Mouse (Mus musculus) left cerebral cortex, adult 9 months (tissue): ENCODE data around the gene Atp1a3.
"Not testable (repeated sequence)": the region's sequence is repeated elsewhere in the genome, so short reads cannot be mapped to it uniquely, and the experiment has no call there.

Experiments used
- DNase-seq, 2 experiments: peaks; one replicate each; pipeline ENCODE4 v3.0.0; 2022; ENCODE audit warnings: low spot score in 2 of 2

Atp1a3 gene

DNA sequence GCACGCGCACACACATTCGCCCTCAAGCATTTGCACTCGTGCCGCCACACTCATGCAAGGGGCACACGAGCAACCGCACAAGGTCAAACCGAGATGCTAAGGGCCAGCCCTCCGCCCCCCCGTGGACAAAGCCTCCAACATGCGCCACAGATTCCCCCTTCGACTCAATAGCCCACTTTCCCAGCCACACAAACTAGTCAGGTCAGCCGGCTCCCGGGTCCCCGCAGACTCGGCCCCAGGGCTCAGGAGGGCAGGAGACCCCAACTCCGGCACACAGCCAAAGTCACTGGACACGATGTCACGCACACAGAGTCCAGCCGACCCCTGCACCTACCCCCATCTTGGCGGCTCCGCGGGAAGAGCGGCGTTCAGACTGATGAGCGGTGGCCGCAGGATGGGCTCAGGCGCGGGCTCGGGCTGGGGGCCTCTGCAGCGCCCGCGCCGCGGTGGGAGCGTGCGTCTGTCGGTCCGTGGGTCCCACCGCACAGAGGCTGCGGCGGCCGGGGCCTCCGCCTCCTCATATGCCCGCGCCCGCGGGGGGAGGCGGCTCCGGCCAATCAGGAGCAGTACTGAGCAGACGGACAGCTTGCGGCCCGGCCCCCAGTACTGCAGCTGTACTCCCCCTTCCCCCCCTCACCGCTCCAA is at the start of gene Atp1a3:
Gene Atp1a3 (minus strand): TSS at position 538 of the 645 bp plus-strand sequence.
- peak in 1 of 2 experiments; percentile 81 for DNase-seq

DNA sequence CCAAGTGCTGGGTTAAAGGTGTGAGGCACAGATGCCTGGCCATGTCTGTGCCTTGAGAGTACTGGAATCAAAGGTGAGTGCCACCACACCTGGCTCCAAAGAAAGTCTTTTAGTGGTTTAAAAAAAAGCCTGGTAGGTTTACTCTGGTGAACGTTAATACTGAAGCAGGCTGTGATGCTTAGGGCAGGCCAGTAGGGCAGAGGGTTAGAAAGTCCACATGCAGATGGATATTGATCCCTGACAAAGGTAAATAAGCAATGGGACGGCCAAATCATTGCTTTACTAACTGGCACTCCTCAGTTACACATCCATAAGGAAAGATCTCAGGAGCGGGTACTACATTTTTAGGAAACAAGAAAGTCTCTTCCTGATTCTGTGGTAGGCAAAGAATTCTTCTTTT is 46.8 kb upstream of the Atp1a3 start:
- no peak for DNase-seq

DNA sequence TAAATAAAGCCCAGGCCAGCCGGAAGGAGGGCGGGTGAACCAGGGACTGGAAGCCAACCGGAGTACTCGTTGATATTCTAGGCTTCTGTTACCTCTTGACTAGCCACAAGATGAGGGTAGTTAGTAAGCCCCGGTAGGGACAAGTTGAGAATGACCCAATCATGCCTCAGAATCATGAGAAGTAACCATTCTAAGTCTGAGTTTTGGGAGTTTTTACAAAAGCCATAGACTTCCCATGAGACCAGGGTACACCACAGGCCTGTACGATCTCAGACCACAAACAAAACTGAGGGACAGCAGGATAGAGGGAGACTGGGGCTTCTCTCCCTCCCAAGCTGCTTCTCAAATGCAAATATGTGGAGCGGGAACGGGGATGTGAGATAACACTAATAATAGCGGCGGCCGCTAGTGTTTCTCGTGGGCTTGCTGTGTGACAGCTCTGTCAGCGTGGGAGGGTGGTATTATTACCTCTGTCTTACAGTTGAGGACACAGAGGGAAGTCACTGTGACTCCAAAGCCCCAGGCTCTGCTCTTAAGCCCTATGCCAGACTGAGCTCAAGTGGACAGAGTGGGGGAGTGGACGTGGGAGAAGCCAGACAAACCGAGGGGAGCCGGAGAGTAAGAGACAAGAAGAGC is 43.7 kb upstream of the Atp1a3 start:
- DNase-seq: peak; percentile 55 to 70

DNA sequence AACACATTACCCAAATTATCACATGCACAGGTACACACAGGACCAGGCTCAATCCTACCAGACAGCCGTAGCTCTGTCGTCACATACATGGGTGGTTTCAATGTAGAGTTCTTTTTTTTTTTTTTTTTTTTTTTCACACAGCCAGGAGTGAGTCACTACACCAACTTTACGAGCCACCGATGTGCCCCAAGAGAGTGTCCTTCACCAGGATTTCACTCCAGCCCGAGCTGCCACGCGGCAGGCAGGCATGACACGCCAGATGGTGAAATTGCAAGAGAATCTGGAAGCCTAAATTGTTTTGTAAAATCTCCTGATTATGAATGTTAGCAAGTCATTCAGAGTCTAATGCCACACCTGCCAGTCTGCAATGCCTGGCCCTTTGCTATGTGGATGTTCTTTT is 41.6 kb upstream of the Atp1a3 start:
- peak in 1 of 2 experiments; percentile 71 for DNase-seq

DNA sequence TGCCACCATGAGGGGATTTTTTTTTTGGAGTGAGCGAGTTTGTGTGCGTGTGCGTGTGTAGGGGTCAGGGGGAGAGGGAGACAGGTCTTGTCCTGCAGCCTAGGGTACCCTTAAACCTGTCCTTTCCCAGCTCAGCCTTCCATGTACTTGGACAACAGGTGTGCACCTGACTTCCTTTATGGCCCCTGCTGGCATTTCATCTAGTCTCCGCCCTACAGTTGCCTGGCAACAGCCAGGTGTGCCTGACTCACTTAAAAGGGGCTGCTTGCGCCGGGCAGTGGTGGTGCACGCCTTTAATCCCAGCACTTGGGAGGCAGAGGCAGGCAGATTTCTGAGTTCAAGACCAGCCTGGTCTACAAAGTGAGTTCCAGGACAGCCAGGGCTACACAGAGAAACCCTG is 38.8 kb upstream of the Atp1a3 start:
- not testable (repeated sequence) for DNase-seq

DNA sequence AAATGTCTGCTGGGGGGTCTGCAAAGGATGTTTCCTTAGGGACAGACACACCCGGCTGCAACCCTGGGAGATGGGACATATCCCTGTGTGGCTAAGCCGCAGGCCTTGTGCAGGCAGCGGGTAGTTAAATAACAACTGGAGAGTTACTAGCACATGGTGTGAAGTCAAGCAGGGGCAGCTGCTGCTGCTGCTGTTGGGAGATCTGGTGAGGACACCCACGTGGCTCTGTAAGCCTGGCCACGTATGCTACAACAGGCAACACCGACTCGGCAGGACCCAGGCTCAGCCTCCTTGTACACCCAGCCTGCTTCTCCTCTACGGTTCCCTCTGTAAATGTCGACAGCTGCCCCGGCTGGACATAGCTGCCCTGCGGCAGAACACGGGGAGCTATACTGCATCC is 36.2 kb upstream of the Atp1a3 start:
- DNase-seq: peak in 1 of 2 experiments; percentile 60

DNA sequence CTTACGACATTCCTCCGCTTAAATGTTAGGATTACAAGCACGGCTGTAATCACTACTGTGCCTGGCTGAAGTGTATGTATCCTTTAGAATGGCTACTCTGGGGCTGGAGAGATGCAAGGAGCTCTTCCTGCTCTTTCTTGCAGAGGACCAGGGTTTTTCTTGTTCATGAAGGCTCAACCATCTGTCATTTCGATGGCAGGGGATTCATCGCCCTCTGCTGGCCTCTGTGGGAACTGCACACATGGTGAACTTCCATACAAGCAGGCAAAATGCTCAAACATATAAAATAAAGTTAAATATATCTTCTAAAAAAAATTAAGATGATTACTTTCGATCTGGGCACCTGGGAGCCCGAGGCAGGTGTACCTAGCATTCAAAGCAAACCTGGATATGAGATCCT is 30.2 kb upstream of the Atp1a3 start:
- DNase-seq: peak in 1 of 2 experiments; percentile 86

DNA sequence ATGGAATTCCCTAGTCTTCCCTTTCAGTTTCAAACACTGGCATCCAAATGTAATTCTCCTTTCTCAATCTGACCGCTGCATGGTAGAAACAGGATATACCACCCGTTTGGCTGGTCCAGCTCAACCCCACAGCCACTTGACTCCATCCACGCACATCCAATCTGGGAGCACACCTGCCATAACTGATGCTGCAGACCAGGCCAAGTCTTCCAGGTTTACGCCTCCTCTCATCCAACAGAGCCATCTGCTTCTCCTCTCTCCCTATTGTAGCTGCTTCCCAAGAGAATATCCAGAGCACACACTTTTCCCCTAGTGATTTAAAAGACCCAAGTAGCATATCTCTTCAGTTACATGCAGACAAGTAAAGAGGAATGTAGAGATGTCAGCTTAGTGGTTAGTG is 29.0 kb upstream of the Atp1a3 start:
- peak in 1 of 2 experiments; percentile 66 for DNase-seq

DNA sequence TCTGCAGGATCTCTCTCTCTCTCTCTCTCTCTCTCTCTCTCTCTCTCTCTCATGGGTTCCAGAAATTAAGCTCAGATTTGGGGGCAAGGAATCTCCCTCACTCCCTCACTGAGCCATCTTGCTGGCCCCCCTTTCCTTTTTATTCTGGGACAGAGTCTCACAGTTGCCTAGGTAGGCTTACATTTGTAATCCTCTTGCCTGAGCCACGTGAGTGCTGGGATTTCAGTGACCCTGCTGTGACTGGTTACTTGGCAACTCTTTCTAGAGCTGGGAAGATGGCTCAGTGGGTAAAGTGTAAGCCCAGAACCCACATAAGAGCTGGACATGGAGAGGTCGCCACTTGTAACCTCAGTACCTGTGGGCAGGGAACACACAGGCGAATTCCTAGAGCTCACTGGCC is 25.8 kb upstream of the Atp1a3 start:
- no peak for DNase-seq

DNA sequence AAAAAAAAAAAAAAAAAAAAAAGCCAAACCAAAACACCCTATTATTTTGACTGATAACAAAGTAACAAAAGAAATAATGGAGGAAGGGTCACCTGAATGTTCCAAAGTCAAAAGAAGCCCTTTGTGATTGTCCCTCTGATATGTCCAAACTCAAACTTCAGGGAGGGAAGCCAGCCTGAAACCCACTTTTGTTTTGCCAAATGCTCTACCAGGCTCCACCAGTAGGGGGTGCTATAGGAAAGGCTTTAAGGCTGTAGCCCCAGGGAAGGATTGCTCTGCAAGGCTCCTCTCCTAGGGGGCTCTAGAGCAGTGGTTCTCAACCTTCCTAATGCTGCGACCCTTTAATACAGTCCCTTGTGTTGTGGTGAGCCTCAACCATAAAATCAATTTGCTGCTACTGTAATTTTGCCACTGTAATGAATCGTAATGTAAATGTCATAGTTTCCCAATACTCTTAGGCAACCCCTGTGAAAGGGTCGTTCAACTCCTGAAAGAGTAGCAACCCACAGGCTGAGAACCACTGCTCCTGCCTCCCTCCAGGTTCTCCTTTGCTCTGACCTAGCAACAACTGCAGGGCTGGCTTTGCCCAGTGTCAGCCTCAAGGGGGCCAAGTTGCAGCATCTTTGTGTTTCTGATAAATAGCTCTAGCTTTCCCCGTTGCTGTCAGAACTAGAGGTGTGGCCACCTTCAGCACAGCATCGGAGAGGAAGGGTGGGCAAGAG is 24.4 kb upstream of the Atp1a3 start:
- peak in 1 of 2 experiments; percentile 84 for DNase-seq

DNA sequence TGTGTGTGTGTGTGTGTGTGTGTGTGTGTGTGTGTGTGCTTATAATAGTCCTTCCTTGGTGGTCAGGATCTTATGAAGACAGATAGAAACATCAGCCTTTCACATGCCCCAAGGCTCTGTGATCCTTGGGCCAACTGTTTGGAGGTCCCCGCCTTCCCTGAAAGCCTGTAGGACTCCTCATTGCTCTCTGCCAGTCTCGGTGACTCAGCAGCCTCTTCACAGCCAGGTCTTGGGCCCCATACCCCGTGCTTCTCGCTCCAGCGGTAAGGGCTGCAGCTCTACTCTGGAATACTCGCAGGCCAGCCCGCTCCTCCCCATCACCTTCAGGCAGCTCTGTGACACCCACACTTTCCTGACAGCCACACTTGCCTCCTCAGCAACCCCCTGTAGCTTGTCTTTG is 20.7 kb upstream of the Atp1a3 start:
- no peak for DNase-seq

DNA sequence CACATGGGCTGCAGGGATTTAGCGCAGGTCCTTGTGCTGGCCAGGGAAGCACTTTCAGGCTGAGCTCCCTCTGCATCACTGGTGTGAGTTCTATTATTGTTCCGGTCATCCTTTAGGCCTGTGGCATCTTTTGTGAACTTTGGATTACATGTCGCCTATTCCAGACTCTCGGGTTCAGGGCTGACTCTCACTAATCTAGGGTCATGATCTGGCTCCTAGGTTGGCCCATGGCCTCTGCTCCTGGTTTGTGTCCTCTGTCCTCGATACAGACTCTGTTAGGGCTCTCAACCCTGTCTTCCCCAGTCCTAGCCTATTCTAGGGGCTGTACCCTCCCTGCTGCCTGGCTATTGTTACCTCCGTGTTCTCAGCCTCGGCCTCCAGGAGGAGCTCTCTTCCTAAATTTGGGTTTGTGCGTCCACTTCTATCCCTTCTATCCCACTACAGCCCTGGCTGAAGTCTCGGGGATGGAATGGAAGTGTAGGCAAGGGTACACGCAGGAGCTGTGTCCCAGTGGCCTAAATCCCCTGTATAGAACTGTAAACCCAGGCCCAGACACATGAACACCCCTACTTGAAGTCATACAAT is 20.2 kb upstream of the Atp1a3 start:
- DNase-seq: no peak

DNA sequence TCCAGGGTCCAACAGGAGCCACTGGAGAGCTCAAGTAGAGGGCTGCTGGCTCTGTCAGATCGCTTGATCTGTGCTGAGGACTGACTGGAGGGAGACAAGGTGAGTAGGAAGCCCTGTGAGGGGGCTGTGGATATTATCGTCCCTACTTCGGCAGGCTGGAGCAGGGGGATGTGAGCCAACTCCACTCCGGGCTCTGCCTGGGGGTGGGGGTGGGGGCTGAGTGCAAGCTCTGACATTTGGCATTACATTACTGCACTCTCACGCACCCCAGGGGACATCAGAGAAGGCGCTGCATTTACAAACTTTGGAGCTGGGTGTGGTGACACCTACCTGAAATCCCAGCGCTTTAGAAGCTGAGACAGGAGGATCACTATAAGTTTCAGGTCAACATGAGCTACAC is 5.8 kb upstream of the Atp1a3 start:
- no peak for DNase-seq

DNA sequence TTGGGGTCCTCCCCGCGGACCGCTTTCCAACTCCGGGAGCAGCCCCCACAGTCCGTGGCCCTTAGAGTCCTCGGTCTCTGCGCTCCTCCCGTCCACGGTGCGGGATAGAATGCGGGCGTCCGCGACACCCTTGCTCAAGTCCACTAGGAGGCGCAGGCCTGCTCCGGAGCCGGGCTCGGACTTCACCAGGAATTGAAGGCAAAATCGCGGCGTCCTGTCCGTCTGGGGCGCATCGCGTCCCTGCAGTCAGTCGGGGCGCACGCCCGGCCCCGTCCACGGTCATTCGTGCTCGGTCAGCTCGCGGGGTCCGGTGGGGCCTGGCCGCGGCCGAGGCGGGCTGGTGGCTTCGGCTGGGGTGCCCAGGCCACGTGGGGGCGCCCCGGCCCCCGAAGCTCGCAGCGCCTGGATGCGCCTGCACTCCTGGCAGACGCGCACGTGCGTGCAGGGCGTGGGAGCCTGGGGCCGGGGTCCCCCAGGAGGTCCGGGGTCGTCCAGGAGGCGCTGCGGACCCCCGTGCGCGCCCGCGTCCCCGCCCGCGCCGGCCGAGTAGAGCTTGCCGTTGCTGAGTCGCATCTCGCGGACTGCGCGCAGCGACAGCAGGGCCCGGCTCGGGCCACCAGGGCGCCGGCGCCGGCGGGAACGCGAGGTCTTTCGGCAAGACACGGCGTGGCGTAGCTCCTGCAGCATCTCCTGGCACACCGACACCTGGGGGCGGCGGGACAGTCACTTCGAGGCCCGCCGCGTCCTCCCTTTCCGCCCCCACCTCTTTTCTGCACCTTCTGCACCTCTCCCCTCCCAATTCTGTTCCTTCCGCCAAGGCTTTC is 4.5 kb upstream of the Atp1a3 start:
- DNase-seq: peak in 1 of 2 experiments; percentile 77

DNA sequence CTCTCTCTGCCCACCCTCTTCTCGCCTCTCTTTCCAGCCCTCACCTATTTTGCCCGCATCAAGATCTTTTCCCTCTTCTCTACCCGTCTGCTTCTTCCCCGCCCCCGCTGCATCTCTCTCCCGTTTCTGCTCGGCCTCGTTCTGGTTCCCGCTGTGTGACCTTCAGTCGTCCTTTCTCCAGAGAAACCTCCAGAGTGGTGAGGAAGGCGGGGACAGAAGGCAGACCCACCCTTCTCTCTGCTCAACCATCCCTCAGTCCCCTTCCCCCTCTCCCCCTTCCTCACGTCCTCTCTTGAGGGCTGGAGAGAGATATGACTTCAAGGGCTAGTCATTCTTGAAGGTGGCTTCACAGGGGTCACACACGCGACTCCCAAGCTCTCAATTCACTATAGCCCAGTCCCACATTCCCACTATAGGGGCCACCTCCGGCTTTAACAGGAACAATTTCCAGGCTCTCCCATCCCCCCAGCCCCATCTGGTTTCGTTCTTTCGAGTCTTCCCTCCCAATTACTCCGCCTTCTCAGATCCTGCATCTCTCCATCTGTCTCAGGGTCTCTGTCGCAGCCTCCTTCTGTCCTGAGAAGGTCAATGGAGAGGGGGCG is 3.4 kb upstream of the Atp1a3 start:
- DNase-seq: peak in 1 of 2 experiments; percentile 81

DNA sequence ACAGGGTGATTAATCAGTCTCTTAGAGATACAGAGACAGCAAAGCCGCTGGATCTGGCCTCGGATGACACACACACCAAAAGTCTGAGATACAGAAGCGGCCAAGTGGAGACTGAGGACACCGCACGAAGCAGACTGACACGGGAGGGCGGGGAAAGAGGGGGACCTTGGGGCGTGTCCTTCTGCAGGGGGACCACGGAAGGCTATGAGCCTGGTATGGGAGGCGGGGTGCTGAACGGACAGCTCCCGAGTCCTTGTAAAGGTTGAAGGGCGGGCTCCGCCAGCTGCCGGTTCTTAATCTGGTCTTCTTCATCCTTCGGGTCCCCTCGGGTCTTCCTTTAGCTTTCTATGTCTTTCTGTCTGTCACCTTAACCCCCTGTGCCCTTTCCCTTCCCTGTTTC is 2.9 kb upstream of the Atp1a3 start:
- peak in 1 of 2 experiments; percentile 34 for DNase-seq

DNA sequence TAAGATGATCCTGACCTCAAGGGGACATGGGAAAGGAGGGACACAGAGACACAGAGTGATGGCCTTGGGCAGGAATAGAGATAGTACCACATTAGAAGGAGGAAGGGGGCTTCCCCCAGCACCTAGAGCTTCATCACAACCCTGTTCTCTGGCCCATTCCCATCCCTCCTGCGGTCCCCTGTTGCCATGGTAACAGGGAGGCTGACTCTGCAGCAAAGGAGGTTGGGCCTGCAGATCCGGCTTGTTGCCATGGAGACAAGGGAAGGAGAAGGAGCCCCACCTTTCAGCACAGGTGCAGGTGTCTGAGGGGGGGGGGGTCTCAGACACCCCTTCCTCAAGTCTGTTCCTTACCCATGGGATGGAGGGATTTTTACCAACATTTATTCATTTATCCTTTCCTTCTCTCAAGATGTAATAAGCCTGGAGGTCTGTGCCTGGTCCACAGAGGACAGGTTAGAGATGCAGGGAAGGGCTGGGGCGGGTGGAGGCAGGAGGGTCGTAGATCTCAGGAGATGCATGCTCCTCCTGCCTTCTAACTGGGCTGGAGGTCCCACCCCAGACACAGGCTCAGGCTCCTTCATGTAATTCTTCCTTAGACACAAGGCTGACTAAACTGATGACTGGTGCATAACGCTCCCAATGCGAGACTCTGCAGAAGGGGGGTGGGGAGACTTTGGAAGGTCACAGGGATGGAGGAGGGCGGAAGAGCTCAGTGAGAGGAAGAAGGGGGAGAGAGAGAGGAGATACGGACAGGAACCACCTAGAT is 2.0 kb upstream of the Atp1a3 start:
- peak in 1 of 2 experiments; percentile 81 for DNase-seq

DNA sequence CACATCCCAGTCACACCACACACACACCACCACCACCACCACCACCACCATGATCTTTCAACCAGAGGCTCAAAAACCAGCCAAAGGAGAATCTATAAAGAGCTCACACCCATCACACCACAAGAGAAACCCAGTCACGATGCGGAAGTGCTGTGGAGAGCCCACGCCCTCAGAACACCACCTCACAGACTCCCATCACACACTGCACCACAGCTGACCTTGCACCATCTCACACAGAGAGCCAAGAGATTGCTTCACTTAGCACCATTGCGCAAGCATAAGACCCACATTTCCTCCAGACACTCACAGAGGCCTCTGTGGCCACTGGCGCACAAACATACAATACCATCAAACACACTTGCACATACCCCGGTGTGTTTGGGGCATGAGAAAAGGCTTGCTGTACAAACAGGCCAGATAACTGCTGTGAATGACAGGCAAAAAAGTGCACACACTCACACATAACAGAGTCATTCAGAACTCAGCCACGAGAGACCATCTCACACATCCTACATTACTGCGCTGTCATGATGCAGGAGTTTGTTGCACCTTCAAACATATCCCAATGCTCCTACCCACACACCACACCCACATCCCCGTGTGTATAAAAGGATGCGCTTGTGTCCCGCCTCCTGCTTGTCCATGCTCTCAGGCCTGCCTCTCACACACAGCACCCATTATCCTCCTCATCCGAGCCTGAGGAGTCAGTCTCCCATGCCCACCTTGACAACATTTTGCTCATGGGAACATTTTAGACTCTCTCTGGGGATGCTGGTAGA is 1.0 kb upstream of the Atp1a3 start:
- peak; percentile 73 to 88 for DNase-seq

DNA sequence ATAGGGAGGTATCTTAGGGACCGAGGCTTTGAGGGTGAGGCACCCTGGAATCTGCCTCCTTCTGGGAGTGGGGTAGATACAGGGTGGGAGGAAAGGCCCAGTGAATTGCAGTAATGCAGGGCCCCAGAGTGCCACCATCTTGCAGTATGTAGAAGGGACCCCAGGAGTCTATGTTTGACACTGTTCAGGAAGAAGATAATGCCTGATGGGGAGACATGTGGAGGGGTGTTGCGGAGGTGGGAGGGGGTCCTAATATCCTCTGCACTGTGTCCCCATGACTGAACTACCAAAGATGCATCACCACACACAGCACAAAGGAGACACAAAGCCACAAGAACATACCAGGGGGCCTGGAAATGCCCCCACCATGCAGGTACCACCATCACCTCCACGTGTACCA is 413 bp upstream of the Atp1a3 start:
- DNase-seq: no peak

DNA sequence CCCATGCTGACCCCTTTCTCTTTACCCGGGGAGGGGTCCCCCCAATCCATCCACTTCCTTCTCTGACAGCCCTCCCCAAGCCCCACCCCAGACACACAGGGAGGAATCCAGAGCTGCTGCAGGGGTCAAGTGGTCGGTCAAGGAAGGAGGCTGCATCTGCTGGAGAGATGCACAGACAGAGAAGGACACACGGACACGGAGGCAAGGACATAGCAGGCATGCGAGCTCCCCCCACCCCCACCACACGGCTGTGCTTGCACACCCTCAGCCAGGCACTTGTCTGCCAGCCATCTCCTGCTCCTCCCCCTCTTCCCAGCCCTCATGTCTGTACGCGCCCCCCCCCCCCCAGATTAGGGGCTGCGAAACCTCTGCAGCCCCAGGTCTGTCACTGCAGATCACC is 952 bp downstream of the Atp1a3 start:
- no peak for DNase-seq
